In genomic region chr5:125095525-125096175, GRCm38 (mm10) we compare ENCODE assay signal across 10 mouse cellular contexts.
DNase-seq lines count a peak whose midpoint lies in the region; ATAC-seq lines count a peak whose summit lies in the region.
"Had no signal": no experiment of that assay in that cellular context is flagged by ENCODE, and none has a peak within 500 bp of the region (broad histone marks: within the 10 kb centered on the region; RNA-seq: fewer than 3 reads in every experiment).

No protein-coding gene starts in this region.

- peaks cover 99% of the 10 kb centered on the region for H3K36me3 ChIP-seq in hindbrain, embryonic 10.5 days
- H3K36me3 ChIP-seq in intestine, embryonic 16.5 days (ENCODE audit: control insufficient read depth, insufficient read depth, low read length): peaks cover 14% of the 10 kb centered on the region
- peaks cover 11% of the 10 kb centered on the region; the same call in 1 of the 2 replicates for H3K36me3 ChIP-seq in neural tube, embryonic 14.5 days (ENCODE audit: control insufficient read depth, insufficient read depth, low read length)

- ATAC-seq in intestine, embryonic 16.5 days: no peak
- peak; percentile 62; the same call in 1 of the 2 replicates for ATAC-seq in neural tube, embryonic 14.5 days (ENCODE audit: low read depth)
- ATAC-seq in CD4-positive, CD25-positive, alpha-beta regulatory T cell, adult 4 months: no peak

- no peak overlapping the region for H3K9ac ChIP-seq in intestine, embryonic 16.5 days (ENCODE audit: low read depth, low read length)
- no peak overlapping the region for H3K9ac ChIP-seq in neural tube, embryonic 14.5 days (replicated peaks; ENCODE audit: low read depth, low read length)

- 83% methylated on average over 14 of the region's 14 CpGs for WGBS in hindbrain, embryonic 10.5 days
- WGBS in intestine, embryonic 16.5 days: 59% methylated on average over 14 of the region's 14 CpGs
- WGBS in neural tube, embryonic 14.5 days: 27% methylated on average over 14 of the region's 14 CpGs

- DNase-seq in kidney, postnatal 10 days: peak; percentile 64
- no peak for DNase-seq in kidney, postnatal 36 days
- DNase-seq in hindbrain, embryonic 10.5 days (ENCODE audit: low spot score): no peak
- no peak for DNase-seq in adrenal gland, postnatal 4 days (ENCODE audit: low spot score in 2 of 2)
- no peak for DNase-seq in left cerebral cortex, adult 9 months (ENCODE audit: low spot score in 2 of 2)
- DNase-seq: layer of hippocampus, postnatal 36 days; spleen, adult 18-20 months had no signal

- peaks cover 25% of the 10 kb centered on the region for H3K4me1 ChIP-seq in hindbrain, embryonic 10.5 days (replicated peaks)
- peaks cover 3% of the 10 kb centered on the region; the same call in 1 of the 2 replicates for H3K4me1 ChIP-seq in intestine, embryonic 16.5 days (ENCODE audit: control insufficient read depth, insufficient read depth, low read length)
- peaks cover 21% of the 10 kb centered on the region for H3K4me1 ChIP-seq in neural tube, embryonic 14.5 days (ENCODE audit: control insufficient read depth, insufficient read depth, low read length)

- H3K4me3 ChIP-seq in hindbrain, embryonic 10.5 days: no peak overlapping the region
- no peak overlapping the region for H3K4me3 ChIP-seq in intestine, embryonic 16.5 days (ENCODE audit: low read length)
- H3K4me3 ChIP-seq in neural tube, embryonic 14.5 days (ENCODE audit: low read depth, low read length): no peak overlapping the region

- H3K27me3 ChIP-seq in hindbrain, embryonic 10.5 days (ENCODE audit: insufficient read depth, poor library complexity, severe bottlenecking): no peaks in the 10 kb centered on the region
- no peaks in the 10 kb centered on the region for H3K27me3 ChIP-seq in intestine, embryonic 16.5 days (replicated peaks; ENCODE audit: control insufficient read depth, insufficient read depth, low read length)
- H3K27me3 ChIP-seq in neural tube, embryonic 14.5 days (ENCODE audit: control insufficient read depth, insufficient read depth, low read length): no peaks in the 10 kb centered on the region

- H3K9me3 ChIP-seq in hindbrain, embryonic 10.5 days: peaks cover under 1% of the 10 kb centered on the region; the same call in 1 of the 2 replicates
- no peaks in the 10 kb centered on the region for H3K9me3 ChIP-seq in intestine, embryonic 16.5 days (ENCODE audit: control insufficient read depth, low read length)
- H3K9me3 ChIP-seq in neural tube, embryonic 14.5 days (ENCODE audit: control insufficient read depth, low read length): no peaks in the 10 kb centered on the region

- H3K4me2 ChIP-seq in intestine, embryonic 16.5 days (ENCODE audit: low read depth, low read length): no peak overlapping the region
- H3K4me2 ChIP-seq in neural tube, embryonic 14.5 days (ENCODE audit: low read depth, low read length): no peak overlapping the region

- peak overlapping the region; percentile 41; the same call in 1 of the 2 replicates for H3K27ac ChIP-seq in hindbrain, embryonic 10.5 days
- peak overlapping the region; percentile 7; the same call in 1 of the 2 replicates for H3K27ac ChIP-seq in intestine, embryonic 16.5 days (ENCODE audit: low read length)
- peak overlapping the region; percentile 40 for H3K27ac ChIP-seq in neural tube, embryonic 14.5 days (ENCODE audit: low read depth, low read length)
